Mouse (Mus musculus): ENCODE measurements around the gene Pkd1.

DNA sequence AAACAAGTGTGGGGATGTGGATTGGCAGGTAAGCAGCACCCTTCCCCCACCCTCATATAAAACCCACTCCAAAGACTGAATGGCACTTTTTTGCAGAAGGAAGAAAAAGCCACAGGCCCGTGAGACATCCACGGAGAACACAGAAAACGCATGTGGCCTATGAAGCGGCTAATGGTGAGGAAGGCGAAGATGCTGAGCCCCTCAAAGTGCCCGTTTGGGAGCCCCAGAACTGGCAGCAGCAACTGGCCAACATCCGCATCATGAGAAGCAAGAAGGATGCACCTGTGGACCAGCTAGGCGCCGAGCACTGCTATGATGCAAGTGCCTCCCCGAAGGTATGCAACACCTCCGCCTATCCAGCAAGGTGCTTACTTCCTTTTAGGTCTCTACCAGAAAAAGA, 84.2 kb downstream of the Pkd1 start:
- TF ChIP-seq CTCF (IDR thresholded peaks at IDR 0.05; ENCODE audit: low read depth, low read length) (no peak), POLR2A (IDR thresholded peaks at IDR 0.05; ENCODE audit: borderline replicate concordance, low read depth, low read length) (no peak)
